Mouse (Mus musculus) right cerebral cortex, postnatal 36 days (tissue): Measurements from ENCODE around the gene Vmn1r13.
"Not testable (repeated sequence)": the region's sequence is repeated elsewhere in the genome, so short reads cannot be mapped to it uniquely, and the experiment has no call there.

ENCODE experiments used
- DNase-seq, 2 experiments: peaks; one replicate each; pipeline ENCODE4 v3.0.0; 2022; ENCODE audit warnings: low spot score in 2 of 2, mixed read lengths in 1 of 2

Gene Vmn1r13

GRCm38 (mm10) chr6:57202990-57203389 lies at the start of gene Vmn1r13:
TSS of gene Vmn1r13 (plus strand) at chr6:57203290.
- not testable (repeated sequence) for DNase-seq

DNA sequence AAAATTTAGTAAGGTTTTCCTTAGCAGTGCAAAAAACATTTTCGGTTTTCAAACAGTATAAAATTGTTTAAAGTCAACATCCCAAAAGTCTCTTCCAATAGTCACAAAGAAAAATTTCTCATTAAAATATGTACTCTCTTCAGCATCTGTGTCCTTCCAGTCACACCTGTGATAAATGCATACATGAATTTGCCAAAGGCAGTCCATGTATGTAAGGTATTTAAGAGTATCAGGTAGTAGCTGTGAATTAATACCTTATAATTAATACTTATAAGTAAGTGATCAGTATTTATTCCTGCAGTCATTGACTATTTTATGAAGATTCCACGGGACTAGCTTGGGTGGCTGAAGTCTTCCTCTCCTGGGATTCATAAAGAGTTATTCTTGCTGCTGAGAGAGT lies 46.5 kb upstream of the Vmn1r13 start, which contains the start of gene Vmn1r12:
Gene Vmn1r12, plus strand, starts transcription at position 301 of the 400 bp plus-strand sequence.
- no peak for DNase-seq

- DNase-seq: not testable (repeated sequence)
Observed at GRCm38 (mm10) chr6:57190016-57190415, 13.1 kb upstream of the Vmn1r13 start.

GRCm38 (mm10) chr6:57231386-57231785 lies 28.3 kb downstream of the Vmn1r13 start, which contains the start of gene Vmn1r14:
TSS of gene Vmn1r14 (plus strand) at chr6:57231686.
- DNase-seq: no peak

DNA sequence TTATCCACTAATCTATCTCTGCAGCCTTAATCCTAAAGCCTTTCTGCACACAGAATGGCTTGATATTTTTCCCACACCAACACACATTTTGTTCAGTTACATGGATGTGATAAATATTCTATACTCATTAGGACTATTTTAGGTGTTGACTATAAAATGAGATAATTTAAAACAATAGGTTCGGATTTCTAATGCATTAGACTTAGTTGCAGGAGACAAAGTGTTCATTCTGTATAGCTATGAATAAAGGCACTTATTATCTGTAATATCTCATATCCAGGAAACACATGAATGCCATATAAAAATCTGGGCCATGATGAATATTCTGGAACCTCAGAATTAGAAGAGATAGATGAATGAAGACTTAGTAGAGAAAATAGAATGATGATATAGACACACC lies 54.6 kb downstream of the Vmn1r13 start, which contains the start of gene Vmn1r15:
Gene Vmn1r15, plus strand, starts transcription at position 301 of the 400 bp plus-strand sequence.
- DNase-seq: no peak

DNA sequence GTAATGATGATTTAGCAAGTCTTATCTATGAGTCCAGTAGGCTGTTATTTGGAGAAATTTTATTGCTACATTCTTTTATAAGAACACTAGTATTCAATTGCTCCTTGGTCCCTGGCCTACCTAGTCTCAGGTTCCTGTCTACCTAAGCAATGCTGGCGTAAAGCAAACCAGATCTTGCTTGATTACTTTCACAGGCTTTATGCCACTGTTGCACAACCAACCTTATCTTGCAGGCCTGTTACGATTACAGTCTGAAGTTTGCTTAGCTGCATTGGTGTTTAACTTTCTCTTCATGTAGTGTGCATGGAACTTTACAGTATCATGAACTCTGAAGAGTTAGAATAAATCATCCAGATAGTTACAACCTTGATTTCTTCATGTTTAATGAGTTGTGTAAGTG lies 57.9 kb downstream of the Vmn1r13 start:
- DNase-seq: no peak
